20 mouse cellular contexts compared by ENCODE assay signal in the genomic region with DNA sequence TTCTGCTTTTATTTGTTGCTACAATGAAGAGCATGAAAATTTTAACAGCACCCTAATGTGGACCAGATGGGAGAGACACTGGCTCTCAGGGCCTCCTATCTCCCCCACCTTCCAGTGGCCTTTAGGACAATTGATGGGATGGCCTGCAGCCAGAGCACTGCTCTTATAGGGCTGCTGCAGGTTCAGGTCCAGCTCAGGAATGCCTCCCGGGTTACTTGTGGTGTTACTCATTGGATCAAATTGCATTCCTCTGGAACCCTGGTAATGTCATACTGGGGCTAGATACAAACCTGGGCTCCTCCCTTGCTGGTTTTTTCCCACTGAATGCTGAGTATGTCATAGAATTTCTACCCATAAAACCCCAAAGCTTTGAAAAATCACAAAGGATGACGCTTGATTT.
"Had no signal": no experiment of that assay in that cellular context is flagged by ENCODE, and none has a peak within 500 bp of the region (broad histone marks: within the 10 kb centered on the region; RNA-seq: fewer than 3 reads in every experiment).

No protein-coding gene starts in this region.

- H3K4me2 ChIP-seq: liver, embryonic 12.5 days; liver, embryonic 15.5 days; lung, embryonic 15.5 days had no signal

- H3K9me3 ChIP-seq: liver, embryonic 12.5 days; liver, embryonic 15.5 days; lung, embryonic 15.5 days had no signal

- ATAC-seq: liver, embryonic 12.5 days had no signal

- DNase-seq: kidney, adult 18-20 months; kidney, adult 9 months; kidney, postnatal 14 days; kidney, postnatal 4 days; liver; lung, adult 18-20 months; lung, postnatal 10 days; lung, postnatal 36 days; midbrain, embryonic 14.5 days; right cerebral cortex, adult 18-20 months; right cerebral cortex, postnatal 14 days; right cerebral cortex, postnatal 4 days; thymus, adult 2 months; thymus, postnatal 25 days had no signal

- H3K36me3 ChIP-seq: liver, embryonic 12.5 days; liver, embryonic 15.5 days; lung, embryonic 15.5 days; midbrain, embryonic 10.5 days had no signal

- H3K27ac ChIP-seq: liver, embryonic 12.5 days; liver, embryonic 15.5 days; lung, embryonic 15.5 days; midbrain, embryonic 10.5 days; stomach, postnatal 0 days had no signal

- H3K27me3 ChIP-seq: liver, embryonic 12.5 days; liver, embryonic 15.5 days; lung, embryonic 15.5 days had no signal

- H3K4me3 ChIP-seq: liver, embryonic 12.5 days; liver, embryonic 15.5 days; lung, embryonic 15.5 days; megakaryocyte, embryonic 14.5 days; midbrain, embryonic 10.5 days had no signal

- H3K9ac ChIP-seq: liver, embryonic 12.5 days; liver, embryonic 15.5 days; lung, embryonic 15.5 days had no signal

- H3K4me1 ChIP-seq: liver, embryonic 12.5 days; liver, embryonic 15.5 days had no signal
